Mouse (Mus musculus): ENCODE measurements around the gene Fbxo28.

The Fbxo28 gene

DNA sequence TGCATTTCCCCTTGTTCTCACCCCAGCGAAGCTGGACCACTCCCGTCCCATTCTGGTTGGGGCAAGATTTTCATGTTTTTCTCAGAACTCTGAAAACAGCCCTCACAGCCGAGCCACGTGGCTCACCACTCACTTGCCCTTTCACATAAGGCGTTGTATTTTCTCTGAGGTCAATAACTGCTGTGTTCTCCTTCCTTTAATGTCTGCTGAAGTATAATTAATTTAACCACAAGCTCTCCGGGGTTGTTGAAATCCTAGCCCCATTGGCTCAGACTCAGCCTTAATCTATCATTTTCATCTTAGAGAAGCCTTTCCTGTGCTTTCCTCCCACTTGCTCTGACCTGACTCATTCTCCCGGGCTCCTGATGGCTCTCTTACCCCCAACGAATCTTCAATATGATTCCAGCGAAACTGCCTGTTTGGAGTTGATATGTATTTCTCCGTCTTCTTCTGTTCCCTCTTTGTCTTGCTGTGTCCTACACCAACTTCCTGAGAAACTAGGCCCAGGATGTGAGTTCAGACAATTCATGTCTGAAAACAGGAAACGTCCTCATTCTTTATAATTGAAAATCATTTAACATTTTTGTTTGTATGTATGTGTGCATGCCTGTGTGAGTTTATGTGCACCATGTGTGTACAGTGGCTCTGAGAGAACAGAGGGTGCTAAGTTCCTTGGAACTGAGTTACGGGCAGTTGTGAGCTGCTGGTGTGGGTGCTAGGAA is 22.4 kb upstream of the Fbxo28 start:
- no peak for TF ChIP-seq GATA4 (IDR thresholded peaks at IDR 0.05; ENCODE audit: insufficient replicate concordance, low read length)

DNA sequence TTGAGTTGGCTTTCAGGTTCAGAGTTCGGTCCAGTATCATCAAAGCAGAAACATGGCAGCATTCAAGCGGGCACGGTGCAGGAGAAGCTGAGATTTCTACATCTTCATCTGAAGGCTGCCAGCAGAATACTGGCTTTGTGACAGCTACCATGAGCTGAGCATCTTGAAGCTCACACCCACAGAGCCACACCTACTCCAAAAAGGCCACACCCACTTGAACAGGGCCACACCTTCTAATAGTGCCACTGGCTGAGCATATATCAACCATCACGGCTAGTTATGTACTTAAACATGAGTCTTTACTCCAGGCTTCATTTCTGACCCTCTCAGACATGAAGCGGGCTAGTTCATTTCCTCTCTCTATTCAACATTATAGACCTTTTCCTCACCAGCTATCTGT is 21.3 kb upstream of the Fbxo28 start:
- no peak for TF ChIP-seq GATA4 (IDR thresholded peaks at IDR 0.05; ENCODE audit: insufficient replicate concordance, low read length)

DNA sequence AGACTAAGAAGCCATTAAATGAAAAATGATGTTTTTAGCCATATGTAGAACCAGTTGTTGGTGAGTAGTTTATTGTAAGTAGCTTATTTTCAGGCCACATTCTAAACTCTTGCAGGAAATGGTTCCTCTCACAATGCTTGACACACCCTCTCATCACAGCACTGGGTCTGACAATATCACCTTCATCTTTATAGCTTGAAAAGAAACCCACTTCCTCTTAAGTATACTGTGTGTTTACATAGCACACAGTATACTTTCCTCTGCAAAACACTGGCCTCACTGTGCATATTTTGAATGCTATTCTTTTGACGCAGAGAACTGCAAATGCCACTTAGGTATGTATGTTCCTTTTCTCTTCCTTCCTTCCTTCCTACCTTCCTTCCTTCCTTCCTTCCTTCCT is 16.7 kb upstream of the Fbxo28 start:
- no peak for TF ChIP-seq GATA4 (IDR thresholded peaks at IDR 0.05; ENCODE audit: insufficient replicate concordance, low read length)

DNA sequence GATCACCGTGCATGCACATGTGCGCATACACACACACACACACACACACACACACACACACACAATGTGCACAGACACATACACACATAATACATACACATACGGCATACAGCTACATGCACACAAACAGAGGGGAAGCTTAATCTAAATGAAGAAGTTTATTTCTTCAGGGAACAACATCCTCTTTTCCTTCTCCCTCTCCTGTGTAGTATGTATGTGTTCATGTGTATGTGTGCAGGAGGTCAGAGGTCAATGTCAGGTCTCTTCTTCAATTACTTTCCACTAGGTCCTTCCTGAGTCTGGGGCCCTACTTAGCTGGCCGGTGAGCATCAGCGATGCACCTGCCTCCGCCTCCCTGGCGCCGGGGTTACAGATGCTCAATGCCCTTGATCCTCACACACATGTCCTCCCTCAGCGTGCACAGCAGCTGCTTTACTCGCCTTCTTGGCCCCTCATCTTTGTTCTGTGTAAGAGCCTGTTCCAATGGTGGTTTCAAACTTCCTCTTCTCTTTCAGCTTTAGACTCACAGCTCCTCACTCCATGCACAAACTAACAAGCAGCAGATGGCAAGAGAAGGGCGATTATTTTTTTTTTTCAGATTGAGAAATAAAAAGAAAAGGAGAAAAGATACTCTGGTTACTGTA is 13.2 kb upstream of the Fbxo28 start:
- TF ChIP-seq GATA4 (IDR thresholded peaks at IDR 0.05; ENCODE audit: insufficient replicate concordance, low read length): no peak

DNA sequence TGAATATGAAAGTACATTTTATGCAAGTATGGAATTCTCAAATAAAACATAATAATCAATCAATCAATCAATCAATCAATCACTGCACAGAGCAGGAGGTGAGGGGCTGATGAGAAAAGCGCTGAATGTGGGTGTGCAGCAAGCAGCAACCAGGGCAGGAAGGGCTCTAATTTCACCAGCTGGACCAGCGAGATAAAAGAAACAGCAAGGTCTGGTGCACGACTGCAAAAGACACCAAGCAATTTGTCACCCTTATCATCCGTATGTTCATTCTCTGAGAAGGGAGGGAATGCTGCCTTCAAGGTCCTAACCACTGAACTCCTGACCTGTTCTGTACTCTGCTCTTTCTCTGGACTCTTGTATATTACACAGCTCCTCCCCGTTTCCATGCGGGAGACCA is 8.1 kb upstream of the Fbxo28 start:
- TF ChIP-seq GATA4 (IDR thresholded peaks at IDR 0.05; ENCODE audit: insufficient replicate concordance, low read length): no peak

DNA sequence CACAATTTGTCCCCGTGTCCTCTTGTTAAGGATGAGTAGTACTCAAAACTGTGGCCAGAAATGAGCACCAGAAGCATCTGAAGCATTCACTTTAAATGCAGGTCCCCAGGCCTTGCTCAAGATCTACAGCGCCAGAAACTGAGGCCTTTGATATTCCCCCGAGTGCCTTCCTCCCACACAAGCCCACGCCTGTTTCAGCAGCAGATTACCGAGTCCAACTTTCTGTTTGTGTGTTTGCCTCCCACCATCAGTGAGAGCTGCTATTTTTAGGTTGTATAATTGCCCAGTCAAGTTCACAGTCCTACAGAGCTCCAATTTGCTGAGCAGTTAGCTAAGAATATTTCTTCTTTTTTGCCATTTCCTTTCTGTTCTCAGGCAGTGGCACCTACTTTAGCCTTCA is 5.1 kb upstream of the Fbxo28 start:
- no peak for TF ChIP-seq GATA4 (IDR thresholded peaks at IDR 0.05; ENCODE audit: insufficient replicate concordance, low read length)

DNA sequence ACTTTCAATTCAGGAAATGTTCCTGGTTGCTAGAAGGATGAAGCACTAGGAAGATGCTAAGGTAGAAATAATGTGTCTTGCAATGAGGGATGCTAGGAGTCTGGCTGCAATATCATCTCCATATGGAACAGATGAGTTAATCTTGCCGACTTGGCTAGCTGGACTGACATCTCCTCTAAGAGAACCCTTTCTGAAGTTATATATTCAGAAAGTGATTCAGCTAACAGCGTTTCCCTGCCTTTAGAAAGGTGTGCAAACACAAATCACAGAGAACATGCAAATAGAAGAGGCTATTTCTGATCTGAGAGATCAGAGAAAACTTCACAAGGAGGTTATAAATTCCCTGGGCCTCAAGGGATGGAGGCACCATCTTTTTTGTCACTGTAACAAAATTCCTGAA is 4.4 kb upstream of the Fbxo28 start:
- no peak for TF ChIP-seq GATA4 (IDR thresholded peaks at IDR 0.05; ENCODE audit: insufficient replicate concordance, low read length)

DNA sequence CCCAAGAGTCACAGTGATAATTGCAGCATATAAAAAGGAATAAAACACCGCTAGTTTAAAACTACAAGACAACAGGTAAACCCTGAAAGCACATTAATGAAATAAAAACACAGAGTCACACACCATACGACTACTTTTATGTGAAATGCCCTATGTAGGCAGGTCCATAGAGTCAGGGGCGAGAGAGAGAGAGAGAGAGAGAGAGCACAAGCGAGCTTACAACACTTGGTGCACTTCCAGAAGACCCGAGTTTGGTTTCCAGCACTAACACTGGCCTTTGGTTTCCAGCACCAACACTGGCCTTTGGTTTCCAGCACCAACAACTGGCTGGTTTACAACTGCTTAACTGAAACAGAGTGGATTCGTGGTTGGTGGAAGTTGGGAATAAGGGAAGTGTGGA is 564 bp upstream of the Fbxo28 start:
- TF ChIP-seq GATA4 (IDR thresholded peaks at IDR 0.05; ENCODE audit: insufficient replicate concordance, low read length): no peak

DNA sequence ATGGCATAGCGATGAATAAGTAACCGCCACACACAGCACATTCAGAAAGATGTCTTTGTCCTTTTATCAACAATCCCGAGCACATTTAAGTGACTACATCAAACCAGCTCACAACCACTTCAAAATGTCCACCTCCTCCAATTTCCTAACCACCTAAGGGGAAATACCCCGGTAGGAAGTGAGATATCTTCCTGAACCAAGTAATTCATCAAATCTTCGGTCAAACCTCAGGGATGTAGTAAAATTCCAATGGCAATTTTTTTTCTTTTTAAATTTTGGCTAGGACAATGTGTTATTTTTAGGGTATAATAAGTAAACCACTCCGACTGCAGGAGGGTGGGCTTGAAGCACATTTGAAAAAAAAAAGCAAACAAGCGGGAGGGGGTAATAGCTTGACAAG is 1.1 kb downstream of the Fbxo28 start:
- no peak for TF ChIP-seq GATA4 (IDR thresholded peaks at IDR 0.05; ENCODE audit: insufficient replicate concordance, low read length)

DNA sequence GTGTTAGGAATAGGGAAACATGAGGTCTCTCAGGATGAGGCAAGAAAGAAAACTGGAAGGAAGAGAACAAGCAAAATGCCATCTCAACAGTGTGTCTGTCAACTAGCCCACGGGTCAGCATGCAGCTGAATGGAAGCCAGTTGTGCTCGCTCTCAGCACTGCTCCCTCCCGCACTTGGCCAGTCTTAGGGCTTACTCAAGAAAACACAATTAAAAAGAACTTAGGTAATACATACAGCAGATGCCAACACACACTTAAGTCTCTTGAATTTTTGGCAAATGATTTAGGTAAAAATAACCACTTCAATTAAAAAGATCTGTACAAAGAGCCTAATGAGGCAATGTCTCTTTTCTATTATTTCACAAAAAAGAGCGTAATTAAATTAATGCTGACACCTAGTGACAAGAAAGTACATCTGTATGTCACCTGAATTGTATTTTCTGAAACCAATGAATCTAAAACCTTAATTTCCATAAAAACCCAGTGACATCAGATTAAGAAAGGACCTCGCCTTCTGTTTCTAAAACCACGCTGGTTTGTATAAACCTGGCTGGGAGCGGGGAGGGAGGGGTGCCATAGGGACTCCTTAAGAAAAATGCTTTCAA is 2.4 kb downstream of the Fbxo28 start:
- no peak for TF ChIP-seq GATA4 (IDR thresholded peaks at IDR 0.05; ENCODE audit: insufficient replicate concordance, low read length)

DNA sequence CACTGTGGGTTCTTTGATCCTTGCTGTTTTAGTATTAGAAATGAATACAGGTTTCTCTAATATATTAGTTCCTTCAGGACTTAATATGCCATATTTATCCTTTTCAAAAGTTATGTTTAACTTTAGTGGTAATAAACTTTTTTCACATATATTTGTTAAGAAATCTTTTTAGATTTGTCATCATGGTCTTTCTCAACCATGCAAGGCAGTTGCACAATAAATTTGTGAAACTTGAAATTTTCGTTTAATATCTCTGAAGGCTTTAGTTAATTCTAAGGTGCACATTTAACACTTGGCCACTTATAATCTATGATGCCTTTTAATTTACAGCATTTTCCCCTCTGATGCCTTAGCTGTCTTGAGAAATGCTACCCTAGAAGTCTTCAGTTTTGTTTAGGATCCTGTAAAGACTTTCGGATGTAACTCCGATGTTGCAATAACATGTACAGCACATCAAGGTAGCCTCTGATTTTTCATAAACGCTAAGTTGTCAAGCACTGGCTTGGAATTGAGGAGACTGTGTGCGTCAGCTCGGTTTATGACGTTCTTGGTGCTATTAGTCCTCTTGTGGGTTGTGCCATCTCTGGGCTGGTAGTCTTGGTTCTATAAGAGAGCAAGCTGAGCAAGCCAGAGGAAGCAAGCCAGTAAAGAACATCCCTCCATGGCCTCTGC is 7.5 kb downstream of the Fbxo28 start:
- no peak for TF ChIP-seq GATA4 (IDR thresholded peaks at IDR 0.05; ENCODE audit: insufficient replicate concordance, low read length)

DNA sequence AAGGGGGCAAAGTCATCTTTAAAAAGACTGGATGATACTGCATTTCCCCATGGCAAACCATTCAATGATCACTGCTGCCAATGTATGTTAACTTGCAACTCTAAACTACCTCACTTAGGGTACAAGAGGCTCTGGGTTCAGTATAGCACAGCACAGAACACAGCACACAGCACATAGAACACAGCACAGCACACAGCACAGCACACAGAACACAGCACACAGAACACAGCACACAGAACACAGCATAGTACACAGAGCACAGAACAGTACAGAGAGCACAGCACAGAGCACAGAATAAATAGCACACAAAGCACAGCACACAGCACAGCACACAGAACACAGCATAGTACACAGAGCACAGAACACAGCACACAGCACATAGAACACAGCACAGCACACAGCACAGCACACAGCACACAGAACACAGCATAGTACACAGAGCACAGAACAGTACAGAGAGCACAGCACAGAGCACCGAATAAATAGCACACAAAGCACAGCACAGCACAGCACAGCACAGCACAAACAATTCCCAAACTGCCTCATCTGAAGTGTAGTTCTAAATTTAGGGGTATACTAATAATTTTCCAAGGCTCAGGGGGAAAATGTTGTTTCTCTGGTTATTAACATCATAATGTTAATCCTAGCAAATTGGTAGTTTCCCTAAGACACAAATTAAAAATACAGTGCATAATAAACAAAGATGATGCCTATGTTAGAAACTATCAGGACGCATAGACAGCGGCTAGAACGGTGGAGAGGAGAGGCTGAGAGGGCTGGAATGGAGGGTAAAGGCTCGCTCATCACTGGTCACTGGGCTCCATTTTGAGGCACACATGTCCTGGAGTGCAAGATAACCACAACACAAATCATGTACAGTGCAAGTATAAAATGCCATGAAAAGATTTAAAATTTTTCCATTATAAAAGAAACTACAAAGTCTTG is 9.1 kb downstream of the Fbxo28 start:
- no peak for TF ChIP-seq GATA4 (IDR thresholded peaks at IDR 0.05; ENCODE audit: insufficient replicate concordance, low read length)

DNA sequence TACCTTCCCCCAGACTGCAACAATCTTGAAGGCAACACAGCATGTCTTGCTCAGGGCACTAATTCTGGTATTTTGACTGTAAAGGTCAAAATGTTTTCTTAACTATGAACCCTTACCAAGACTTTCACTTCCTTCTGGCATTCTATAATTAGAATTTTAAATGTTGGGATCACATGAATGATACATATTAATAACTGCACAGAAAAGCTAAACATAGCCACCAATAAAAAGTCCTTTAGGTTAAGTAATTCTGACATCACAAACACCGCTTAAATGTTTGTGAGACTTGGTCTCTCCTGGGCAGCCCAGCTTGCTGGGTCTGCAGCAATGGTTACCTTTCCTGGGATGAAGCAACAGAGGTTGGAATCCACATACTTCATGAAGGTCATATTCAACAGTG is 15.5 kb downstream of the Fbxo28 start:
- TF ChIP-seq GATA4 (IDR thresholded peaks at IDR 0.05; ENCODE audit: insufficient replicate concordance, low read length): no peak

DNA sequence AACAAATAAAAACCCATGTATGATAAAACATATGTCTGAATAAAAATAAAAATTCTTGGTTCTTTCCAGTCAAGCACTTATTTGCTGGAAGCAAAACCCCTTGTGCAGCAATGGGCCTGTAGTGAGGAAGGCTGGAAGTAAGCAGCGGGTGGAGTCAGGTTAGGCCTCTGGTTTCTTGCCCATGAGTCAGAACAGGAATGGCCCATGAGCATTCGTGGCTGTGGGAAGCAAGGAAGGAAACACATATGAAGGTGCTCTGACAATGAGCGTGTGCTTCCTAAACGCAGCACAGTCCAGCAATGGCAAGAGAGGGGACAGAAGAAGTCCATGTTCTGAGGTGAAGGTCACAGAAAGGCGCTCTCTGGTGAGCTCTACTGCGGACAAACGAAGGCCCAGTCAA is 16.9 kb downstream of the Fbxo28 start:
- TF ChIP-seq GATA4 (IDR thresholded peaks at IDR 0.05; ENCODE audit: insufficient replicate concordance, low read length): no peak

DNA sequence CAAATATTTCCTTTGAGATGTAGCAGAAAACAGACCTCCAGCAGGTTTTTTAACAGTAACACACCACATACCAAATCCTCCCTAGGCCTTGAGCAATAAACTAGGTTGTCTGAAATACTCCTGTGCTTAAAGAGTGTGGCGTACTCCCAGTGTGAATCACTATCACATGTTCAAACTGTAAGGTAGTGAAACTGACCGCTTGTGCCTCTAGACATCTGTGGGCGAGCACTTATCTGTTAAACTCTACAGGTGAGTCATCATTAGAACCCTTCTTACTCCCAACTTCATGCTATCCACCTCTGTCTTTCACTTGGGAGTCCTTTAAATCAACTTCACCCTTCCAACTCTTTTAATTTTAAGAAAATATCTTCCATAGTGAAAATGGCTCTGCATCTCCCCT is 18.3 kb downstream of the Fbxo28 start:
- TF ChIP-seq GATA4 (IDR thresholded peaks at IDR 0.05; ENCODE audit: insufficient replicate concordance, low read length): no peak
